Mouse (Mus musculus) C2C12 (cell line): ENCODE data around the gene Ppm1k.

ENCODE experiments used
- CEBPB ChIP-seq: IDR thresholded peaks from one replicate; pipeline ENCODE4 v1.6.1; 2011; ENCODE audit warnings: low read depth, mild to moderate bottlenecking, control low read depth, moderate library complexity
- CTCF ChIP-seq: IDR thresholded peaks from one replicate; pipeline ENCODE4 v1.5.1; 2011; ENCODE audit not compliant: control insufficient read depth, insufficient read depth, insufficient read length
- FOSL1 ChIP-seq: IDR thresholded peaks from one replicate; pipeline ENCODE4 v1.8.0; 2011; ENCODE audit warnings: mild to moderate bottlenecking, low read length; ENCODE audit not compliant: poor library complexity, insufficient read depth, severe bottlenecking
- MAX ChIP-seq: IDR thresholded peaks from one replicate; pipeline ENCODE4 v1.6.1; 2011; ENCODE audit warnings: mild to moderate bottlenecking, control low read depth
- MYOD1 ChIP-seq: IDR thresholded peaks from one replicate; pipeline ENCODE4 v1.6.1; 2011; ENCODE audit warnings: low read depth; ENCODE audit not compliant: control insufficient read depth, insufficient read length
- MYOG ChIP-seq: IDR thresholded peaks from one replicate; pipeline ENCODE4 v1.6.1; 2011; ENCODE audit not compliant: control insufficient read depth, insufficient read length; ENCODE audit errors: extremely low read depth
- USF1 ChIP-seq: IDR thresholded peaks from one replicate; pipeline ENCODE4 v1.6.1; 2011; ENCODE audit warnings: low read depth, mild to moderate bottlenecking, control low read depth, moderate library complexity

GRCm38 (mm10) chr6:57537887-57538286, 2.6 kb upstream of the Ppm1k start:
- TF ChIP-seq CTCF, result no peak
- no peak for TF ChIP-seq CEBPB
- TF ChIP-seq MYOD1, result no peak
- no peak for TF ChIP-seq MAX
- TF ChIP-seq USF1, result no peak
- TF ChIP-seq MYOG, result no peak
- TF ChIP-seq FOSL1, result no peak
